Mouse (Mus musculus) midbrain, embryonic 16.5 days (tissue): ENCODE measurements around the gene Mospd3. TPM values are rescaled to one million over a fixed set of nuclear protein-coding genes. Genes with fewer than 3 reads are reported as not detected.

ENCODE experiments used
- ATAC-seq: fragments of 200-750 bp; cut with Nextera tagmentation; 2 replicates; pipeline ENCODE4 v1.8.0; 2017; ENCODE audit warnings: moderate TSS enrichment
- H3K27ac ChIP-seq: fragments of 300-500 bp; sonication (generic); 2 replicates; pipeline ENCODE4 v1.5.1; 2014; ENCODE audit warnings: mild to moderate bottlenecking, low read length, mixed read lengths
- H3K27me3 ChIP-seq: fragments of 300-500 bp; sonication (generic); 2 replicates; pipeline ENCODE4 v1.6.1; 2014; ENCODE audit warnings: low read depth, low read length, mixed read lengths; ENCODE audit not compliant: control insufficient read depth, insufficient read depth
- H3K36me3 ChIP-seq: fragments of 300-500 bp; sonication (generic); 2 replicates; pipeline ENCODE4 v1.6.1; 2014; ENCODE audit warnings: mild to moderate bottlenecking, low read length, moderate library complexity, mixed read lengths; ENCODE audit not compliant: control insufficient read depth, insufficient read depth
- H3K4me1 ChIP-seq: fragments of 300-500 bp; sonication (generic); 2 replicates; pipeline ENCODE4 v1.6.1; 2014; ENCODE audit warnings: mild to moderate bottlenecking, low read length, mixed read lengths; ENCODE audit not compliant: control insufficient read depth, insufficient read depth
- H3K4me2 ChIP-seq: fragments of 300-500 bp; sonication (generic); 2 replicates; pipeline ENCODE4 v1.6.1; 2014; ENCODE audit warnings: mild to moderate bottlenecking, low read length, mixed read lengths
- H3K4me3 ChIP-seq: fragments of 300-500 bp; sonication (generic); 2 replicates; pipeline ENCODE4 v1.5.1; 2014; ENCODE audit warnings: low read depth, mild to moderate bottlenecking, low read length, moderate library complexity, mixed read lengths
- H3K9ac ChIP-seq: fragments of 300-500 bp; sonication (generic); 2 replicates; pipeline ENCODE4 v1.6.1; 2014; ENCODE audit warnings: low read depth, low read length, mixed read lengths
- H3K9me3 ChIP-seq: fragments of 300-500 bp; sonication (generic); replicated peaks from 2 replicates; pipeline ENCODE4 v1.6.1; 2014; ENCODE audit warnings: mild to moderate bottlenecking, low read length, mixed read lengths; ENCODE audit not compliant: control insufficient read depth, poor library complexity, severe bottlenecking
- whole genome bisulfite sequencing: fragments of 180-500 bp; shearing (Covaris S2); extraction: QIAGEN DNeasy Blood & Tissue Kit; methylation state at CpG from one replicate; pipeline ENCODE4 v1.1.7; 2014; 5-methylcytosine and 5-hydroxymethylcytosine counted together
- polyA plus RNA-seq: library from polyadenylated mRNA; unstranded; fragments of >200 nt; fragmentation: Nextera tagmentation; extraction: Ambion mirVana; gene quantifications from 2 replicates; pipeline ENCODE4 v1.2.1, GENCODE M21; 2015

The Mospd3 gene
- polyA plus RNA-seq, 1 experiment from 2014 or later, result 60.9 TPM

- no peak for ATAC-seq
- H3K4me2 ChIP-seq, result no peak within 1 kb of the TSS
Observed at GRCm38 (mm10) chr5:137641054-137641453, 40.2 kb upstream of the Mospd3 start, which contains the start of gene Sap25. Gene Sap25, plus strand, starts transcription at chr5:137641334.

DNA sequence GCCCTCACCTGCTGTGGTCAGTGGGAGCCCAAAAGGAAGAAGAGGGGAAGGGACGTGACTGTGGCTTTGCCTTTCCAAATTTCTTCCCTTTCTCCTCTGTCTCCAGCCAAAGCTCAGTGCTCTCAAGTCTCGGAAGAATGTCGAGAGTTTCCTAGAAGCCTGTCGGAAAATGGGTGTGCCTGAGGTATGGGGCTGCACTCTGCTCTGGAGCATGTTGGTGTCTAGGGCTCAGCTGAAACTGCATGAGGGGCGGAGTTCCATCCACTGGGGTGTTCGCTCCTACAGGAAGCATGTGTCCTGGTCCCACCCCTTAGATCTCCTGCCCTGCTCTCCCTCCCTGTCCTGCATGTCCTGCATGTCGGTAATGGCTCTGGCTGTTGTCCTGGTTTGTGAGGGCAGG is 38.6 kb upstream of the Mospd3 start:
- Histone ChIP-seq H3K27ac (no peak overlapping the region), H3K9me3 (no peaks in the 10 kb centered on the region), H3K4me1 (no peaks in the 10 kb centered on the region), H3K27me3 (peaks cover 8% of the 10 kb centered on the region), H3K4me2 (no peak overlapping the region), H3K36me3 (peaks cover 54% of the 10 kb centered on the region), H3K9ac (no peak overlapping the region), H3K4me3 (no peak overlapping the region)
- ATAC-seq, result no peak
- WGBS, result 87% methylated on average over 7 of the region's 7 CpGs

More at GRCm38 (mm10) chr5:137641054-137641453, 40.2 kb upstream of the Mospd3 start, which contains the start of gene Sap25:
- H3K27ac ChIP-seq, result no peak within 1 kb of the TSS
- no peak within 1 kb of the TSS for H3K4me3 ChIP-seq
- H3K27me3 ChIP-seq, result peaks cover 24% of the 10 kb centered on the region
- peaks cover 4% of the 10 kb centered on the region for H3K4me1 ChIP-seq
- H3K9ac ChIP-seq, result no peak within 1 kb of the TSS
- peaks cover 48% of the 10 kb centered on the region for H3K36me3 ChIP-seq
- no peaks in the 10 kb centered on the region for H3K9me3 ChIP-seq
- 89% methylated on average over 19 of the region's 19 CpGs for WGBS

- no peak overlapping the region for H3K4me3 ChIP-seq
- no peak for ATAC-seq
- H3K9ac ChIP-seq, result 0 out of 2 replicates have a peak overlapping the region, but pooled peaks have one; percentile 8
- 78% methylated on average over 12 of the region's 12 CpGs for WGBS
- peaks cover 25% of the 10 kb centered on the region for H3K36me3 ChIP-seq
- no peaks in the 10 kb centered on the region for H3K27me3 ChIP-seq
- peaks cover 19% of the 10 kb centered on the region for H3K4me1 ChIP-seq
- no peak overlapping the region for H3K4me2 ChIP-seq
- H3K9me3 ChIP-seq, result no peaks in the 10 kb centered on the region
- no peak overlapping the region for H3K27ac ChIP-seq
Observed at GRCm38 (mm10) chr5:137633397-137634084, 32.7 kb upstream of the Mospd3 start.

GRCm38 (mm10) chr5:137631591-137631990 is 30.7 kb upstream of the Mospd3 start:
- Histone ChIP-seq H3K4me3 (no peak overlapping the region), H3K4me2 (no peak overlapping the region), H3K4me1 (peaks cover 23% of the 10 kb centered on the region), H3K27ac (no peak overlapping the region), H3K27me3 (no peaks in the 10 kb centered on the region), H3K9ac (peak overlapping the region; percentile 45; the same call in 1 of the 2 replicates), H3K36me3 (peaks cover 7% of the 10 kb centered on the region; the same call in 1 of the 2 replicates), H3K9me3 (no peaks in the 10 kb centered on the region)
- 75% methylated on average over 4 of the region's 4 CpGs for WGBS
- ATAC-seq, result no peak

GRCm38 (mm10) chr5:137631171-137631570 is 30.3 kb upstream of the Mospd3 start:
- Histone ChIP-seq H3K4me3 (no peak overlapping the region), H3K9me3 (no peaks in the 10 kb centered on the region), H3K4me2 (peak overlapping the region; percentile 96), H3K9ac (peak overlapping the region; percentile 45), H3K27me3 (no peaks in the 10 kb centered on the region), H3K27ac (peak overlapping the region; percentile 47), H3K36me3 (peaks cover 5% of the 10 kb centered on the region; the same call in 1 of the 2 replicates), H3K4me1 (peaks cover 23% of the 10 kb centered on the region)
- WGBS, result 78% methylated on average over 9 of the region's 9 CpGs
- no peak for ATAC-seq

- Histone ChIP-seq H3K36me3 (peaks cover 5% of the 10 kb centered on the region; the same call in 1 of the 2 replicates), H3K4me2 (peak overlapping the region; percentile 96), H3K27me3 (no peaks in the 10 kb centered on the region), H3K27ac (peak overlapping the region; percentile 47), H3K4me1 (peaks cover 23% of the 10 kb centered on the region), H3K4me3 (no peak overlapping the region), H3K9me3 (no peaks in the 10 kb centered on the region), H3K9ac (peak overlapping the region; percentile 45; the same call in 1 of the 2 replicates)
- ATAC-seq, result no peak
- WGBS, result 39% methylated on average over 3 of the region's 3 CpGs
Observed at GRCm38 (mm10) chr5:137630602-137631001, 29.7 kb upstream of the Mospd3 start.

DNA sequence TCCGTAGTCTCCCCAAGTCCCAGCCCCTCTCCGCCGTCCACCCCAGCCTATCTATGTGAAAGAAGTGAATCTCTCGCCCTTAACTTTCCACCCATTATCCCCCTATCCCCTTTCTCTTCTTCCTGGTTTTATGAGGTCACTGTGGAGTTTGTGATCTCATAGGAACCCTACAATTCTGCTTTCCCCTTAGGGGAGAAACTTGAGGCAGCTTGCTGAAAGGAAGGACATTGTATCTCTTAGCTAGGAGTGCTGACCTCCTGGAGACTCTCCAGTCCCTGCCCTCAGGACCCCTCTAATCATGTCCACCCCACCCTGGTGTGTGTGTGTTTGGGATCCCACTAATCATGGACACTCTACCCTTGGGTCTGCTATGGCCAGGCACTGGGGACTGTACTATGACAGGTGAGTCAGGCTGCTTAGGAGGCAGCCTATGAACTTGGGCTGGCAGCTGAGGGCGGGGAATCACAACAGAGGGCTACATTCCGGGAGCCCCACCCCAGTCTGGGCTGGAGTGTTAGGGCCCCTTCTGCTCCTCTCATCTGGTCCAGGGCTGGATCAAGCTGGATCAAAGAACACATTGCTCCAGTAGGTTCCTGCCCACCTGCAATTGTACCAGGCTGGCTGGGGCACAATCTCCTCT is 29.2 kb upstream of the Mospd3 start:
- Histone ChIP-seq H3K9ac (peak overlapping the region; percentile 84), H3K36me3 (peaks cover under 1% of the 10 kb centered on the region; the same call in 1 of the 2 replicates), H3K4me2 (peak overlapping the region; percentile 96), H3K27me3 (no peaks in the 10 kb centered on the region), H3K9me3 (no peaks in the 10 kb centered on the region), H3K27ac (no peak overlapping the region; the same call in 1 of the 2 replicates), H3K4me1 (peaks cover 23% of the 10 kb centered on the region), H3K4me3 (peak overlapping the region; percentile 93)
- no peak for ATAC-seq
- WGBS, result 21% methylated on average over 6 of the region's 6 CpGs

DNA sequence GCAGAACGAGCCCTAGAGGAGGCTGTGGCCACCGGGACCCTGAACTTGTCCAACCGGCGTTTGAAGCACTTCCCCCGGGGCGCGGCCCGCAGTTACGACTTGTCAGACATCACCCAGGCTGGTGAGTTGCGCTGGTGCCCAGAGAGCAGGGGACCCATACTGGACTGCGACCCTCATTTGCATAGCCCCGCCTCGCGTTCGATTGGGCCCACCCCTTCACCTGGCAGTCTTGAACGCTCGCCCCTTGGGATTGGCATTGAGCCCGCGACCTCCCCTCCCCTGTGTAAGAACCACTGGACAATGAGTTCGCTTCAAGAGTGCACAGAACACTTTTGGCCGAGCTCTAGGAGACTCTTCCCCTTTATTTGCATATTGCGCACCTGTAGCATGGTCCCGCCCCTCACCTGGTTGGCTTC is 28.5 kb upstream of the Mospd3 start:
- H3K27me3 ChIP-seq, result no peaks in the 10 kb centered on the region
- peak overlapping the region; percentile 93 for H3K4me3 ChIP-seq
- no peaks in the 10 kb centered on the region for H3K9me3 ChIP-seq
- H3K27ac ChIP-seq, result peak overlapping the region; percentile 90
- H3K4me2 ChIP-seq, result peak overlapping the region; percentile 96
- peak overlapping the region; percentile 84 for H3K9ac ChIP-seq
- ATAC-seq, result peak; percentile 43
- peaks cover 23% of the 10 kb centered on the region for H3K4me1 ChIP-seq
- no peaks in the 10 kb centered on the region; the same call in 1 of the 2 replicates for H3K36me3 ChIP-seq
- WGBS, result under 1% methylated on average over 23 of the region's 23 CpGs
